Mouse (Mus musculus): Measurements from ENCODE around the gene Atp6v0d1.

Atp6v0d1 gene

GRCm38 (mm10) chr8:105508758-105509157, 57.1 kb downstream of the Atp6v0d1 start:
- DNase-seq (ENCODE audit: extremely low spot score, low spot score), result no peak

- no peak for DNase-seq (ENCODE audit: extremely low spot score, low spot score)
Observed at GRCm38 (mm10) chr8:105506977-105507376, 58.9 kb downstream of the Atp6v0d1 start.

- DNase-seq (ENCODE audit: extremely low spot score, low spot score), result no peak
Observed at GRCm38 (mm10) chr8:105504617-105505016, 61.2 kb downstream of the Atp6v0d1 start.

GRCm38 (mm10) chr8:105499787-105500186, 66.1 kb downstream of the Atp6v0d1 start:
- DNase-seq (ENCODE audit: extremely low spot score, low spot score), result no peak

- peak; percentile 96 for DNase-seq (ENCODE audit: extremely low spot score, low spot score)
Observed at GRCm38 (mm10) chr8:105496439-105497180, 69.2 kb downstream of the Atp6v0d1 start, which contains the start of gene Zdhhc1. TSS of gene Zdhhc1 (minus strand) at chr8:105496902.

- no peak for DNase-seq (ENCODE audit: extremely low spot score, low spot score)
Observed at GRCm38 (mm10) chr8:105495350-105496302, 70.2 kb downstream of the Atp6v0d1 start.

- DNase-seq (ENCODE audit: extremely low spot score, low spot score), result no peak
Observed at GRCm38 (mm10) chr8:105494566-105494965, 71.3 kb downstream of the Atp6v0d1 start.

- no peak for DNase-seq (ENCODE audit: extremely low spot score, low spot score)
Observed at GRCm38 (mm10) chr8:105493495-105493894, 72.4 kb downstream of the Atp6v0d1 start.

- DNase-seq (ENCODE audit: extremely low spot score, low spot score), result no peak
Observed at GRCm38 (mm10) chr8:105489281-105489680, 76.6 kb downstream of the Atp6v0d1 start.

GRCm38 (mm10) chr8:105488082-105488481, 77.8 kb downstream of the Atp6v0d1 start:
- DNase-seq (ENCODE audit: extremely low spot score, low spot score), result no peak

- DNase-seq (ENCODE audit: extremely low spot score, low spot score), result peak; percentile 78
Observed at GRCm38 (mm10) chr8:105484392-105484791, 81.5 kb downstream of the Atp6v0d1 start.

GRCm38 (mm10) chr8:105484030-105484368, 81.8 kb downstream of the Atp6v0d1 start:
- peak; percentile 40 for DNase-seq (ENCODE audit: extremely low spot score, low spot score)

GRCm38 (mm10) chr8:105483212-105484029, 82.4 kb downstream of the Atp6v0d1 start:
- peak; percentile 61 for DNase-seq (ENCODE audit: extremely low spot score, low spot score)

GRCm38 (mm10) chr8:105482123-105482522, 83.7 kb downstream of the Atp6v0d1 start:
- DNase-seq (ENCODE audit: extremely low spot score, low spot score), result no peak

GRCm38 (mm10) chr8:105481453-105481852, 84.4 kb downstream of the Atp6v0d1 start:
- peak; percentile 40 for DNase-seq (ENCODE audit: extremely low spot score, low spot score)

- DNase-seq (ENCODE audit: extremely low spot score, low spot score), result no peak
Observed at GRCm38 (mm10) chr8:105481013-105481412, 84.8 kb downstream of the Atp6v0d1 start.

GRCm38 (mm10) chr8:105477792-105478191, 88.1 kb downstream of the Atp6v0d1 start:
- no peak for DNase-seq (ENCODE audit: extremely low spot score, low spot score)

- peak; percentile 66 for DNase-seq (ENCODE audit: extremely low spot score, low spot score)
Observed at GRCm38 (mm10) chr8:105476628-105477413, 89.0 kb downstream of the Atp6v0d1 start.

- DNase-seq (ENCODE audit: extremely low spot score, low spot score), result no peak
Observed at GRCm38 (mm10) chr8:105476161-105476560, 89.7 kb downstream of the Atp6v0d1 start.

- DNase-seq (ENCODE audit: extremely low spot score, low spot score), result no peak
Observed at GRCm38 (mm10) chr8:105475742-105476141, 90.1 kb downstream of the Atp6v0d1 start.

- DNase-seq (ENCODE audit: extremely low spot score, low spot score), result no peak
Observed at GRCm38 (mm10) chr8:105475254-105475653, 90.6 kb downstream of the Atp6v0d1 start.
